Mouse (Mus musculus): Measurements from ENCODE around the gene Gpr153.

DNA sequence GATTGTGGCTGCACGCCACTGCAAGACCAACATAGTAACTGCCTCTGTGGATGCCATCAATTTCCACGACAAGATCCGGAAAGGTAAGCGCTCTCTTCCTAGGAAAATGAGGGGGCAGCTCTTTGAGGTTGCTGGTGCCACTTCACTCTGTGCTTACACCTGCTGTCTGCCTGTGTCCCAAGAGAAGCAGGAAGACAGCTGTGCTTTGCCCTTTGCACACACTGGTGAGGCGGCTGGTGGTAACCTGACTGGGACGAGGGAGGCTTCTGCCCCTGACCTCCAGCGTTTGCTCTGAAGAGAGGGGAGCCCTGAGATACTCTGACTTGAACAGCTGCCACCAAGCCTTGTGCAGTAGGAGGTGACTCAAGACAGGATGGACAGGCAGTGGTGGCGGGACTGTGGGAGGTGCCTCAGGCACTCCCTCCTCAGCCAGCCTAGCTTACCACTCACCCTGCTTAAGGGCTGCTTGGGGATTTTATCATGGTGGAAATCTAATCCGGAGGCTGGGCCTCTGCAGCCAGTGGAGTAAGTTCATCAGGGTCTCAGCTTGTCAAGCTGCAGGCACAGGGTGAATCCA lies 20.8 kb upstream of the Gpr153 start:
- no peak for TF ChIP-seq POLR2A (IDR thresholded peaks at IDR 0.05; ENCODE audit: borderline replicate concordance, control insufficient read depth, low read depth, low read length)
- TF ChIP-seq CTCF (IDR thresholded peaks at IDR 0.05; ENCODE audit: control insufficient read depth, insufficient read depth, low read length), result no peak
